Mouse (Mus musculus) kidney, adult 2 months (tissue): ENCODE measurements around the gene Kras.

Experiments
- CTCF ChIP-seq: fragments of 200-500 bp; conservative IDR thresholded peaks from 2 replicates; pipeline ENCODE4 v1.5.1; 2011; ENCODE audit warnings: low read depth, mild to moderate bottlenecking, control low read depth, low read length, moderate library complexity, mixed read lengths; ENCODE audit not compliant: insufficient read depth, insufficient read length
- POLR2A ChIP-seq: fragments of 200-500 bp; IDR thresholded peaks from one replicate; pipeline ENCODE4 v1.6.1; 2011; ENCODE audit warnings: low read depth, low read length, control low read depth

GRCm38 (mm10) chr6:145171892-145172606 is 78.0 kb downstream of the Kras start:
- TF ChIP-seq CTCF (no peak), POLR2A (no peak)
